Mouse (Mus musculus): ENCODE measurements at regions not wholly inside any gene's neighbourhood (a gene's known extent, or its start where the extent isn't known, plus 50 kb on each side); places are given as distances from the start of the nearest gene placed in this dataset.

GRCm38 (mm10) chr10:93391296-93391695, 61.9 kb upstream of the Lta4h start:
- Histone ChIP-seq H3K27ac (replicated peaks; ENCODE audit: low read depth, low read length) (peak overlapping the region; percentile 76), H3K4me1 (ENCODE audit: control insufficient read depth, insufficient read depth, insufficient read length, low read length) (peaks cover 5% of the 10 kb centered on the region; the same call in 1 of the 2 replicates), H3K4me3 (ENCODE audit: insufficient read depth, low read depth, low read length) (no peak overlapping the region)

DNA sequence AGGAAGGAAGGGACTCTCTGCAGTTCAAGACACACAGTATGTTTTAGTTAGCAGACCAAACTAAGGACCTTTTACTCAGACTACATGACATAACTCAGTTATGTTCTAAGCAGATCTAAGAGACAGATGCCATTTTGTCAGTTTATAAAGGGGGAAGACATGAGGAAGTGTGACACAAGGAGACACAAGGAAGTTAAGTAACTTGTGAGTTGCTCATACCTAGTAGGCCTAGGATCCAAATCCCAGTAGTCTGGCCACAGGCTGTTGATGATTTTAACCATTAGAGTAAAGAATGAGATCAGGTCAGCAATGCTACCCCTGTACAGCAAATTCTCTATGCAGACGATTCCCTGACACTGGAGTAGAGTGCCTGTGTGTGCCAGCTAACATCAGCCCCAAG, 59.3 kb upstream of the Lta4h start:
- H3K4me3 ChIP-seq (ENCODE audit: insufficient read depth, low read depth, low read length), result no peak overlapping the region
- peaks cover 11% of the 10 kb centered on the region; the same call in 1 of the 2 replicates for H3K4me1 ChIP-seq (ENCODE audit: control insufficient read depth, insufficient read depth, insufficient read length, low read length)
- H3K27ac ChIP-seq (replicated peaks; ENCODE audit: low read depth, low read length), result peak overlapping the region; percentile 12; the same call in 1 of the 2 replicates

GRCm38 (mm10) chr10:93397711-93398110, 55.5 kb upstream of the Lta4h start:
- Histone ChIP-seq H3K27ac (replicated peaks; ENCODE audit: low read depth, low read length) (no peak overlapping the region), H3K4me1 (ENCODE audit: control insufficient read depth, insufficient read depth, insufficient read length, low read length) (peaks cover 11% of the 10 kb centered on the region; the same call in 1 of the 2 replicates), H3K4me3 (ENCODE audit: insufficient read depth, low read depth, low read length) (no peak overlapping the region)

DNA sequence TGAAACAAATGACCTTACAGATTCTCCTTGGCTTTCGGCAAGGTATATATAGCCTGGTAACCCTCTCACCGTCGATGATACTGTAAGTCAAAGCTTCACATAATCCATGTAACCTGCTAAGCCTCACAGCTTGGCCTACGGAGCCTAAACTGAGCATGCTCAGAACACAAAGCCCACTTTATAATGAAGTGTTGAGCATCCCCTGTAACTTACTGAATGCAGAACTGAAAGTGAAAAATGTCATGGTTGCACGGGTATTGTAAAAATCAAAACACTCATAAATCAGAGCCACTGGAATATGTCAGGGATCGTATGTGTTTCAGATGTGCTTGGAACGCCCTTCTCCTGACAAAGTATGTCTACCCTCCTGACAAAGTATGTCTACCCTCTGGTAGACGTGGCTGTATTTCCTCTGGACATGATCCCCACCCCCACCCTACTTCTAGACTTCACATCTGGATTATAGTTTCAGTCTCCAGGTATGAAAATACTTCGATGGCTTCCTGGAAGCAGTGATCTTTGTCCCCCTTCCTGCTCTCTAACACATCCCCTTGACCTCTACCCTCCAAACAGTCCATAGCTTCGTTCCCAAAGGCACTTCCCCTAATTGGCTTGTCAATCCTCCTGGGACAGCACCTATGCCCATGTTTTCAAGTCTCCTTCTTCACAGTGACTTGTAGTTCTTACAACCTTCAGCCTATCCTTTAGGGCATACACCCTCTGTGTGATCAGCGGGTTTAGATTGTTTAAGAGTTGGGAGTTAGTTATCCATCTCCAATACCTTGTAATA, 54.5 kb upstream of the Lta4h start:
- Histone ChIP-seq H3K27ac (replicated peaks; ENCODE audit: low read depth, low read length) (peak overlapping the region; percentile 70), H3K4me1 (ENCODE audit: control insufficient read depth, insufficient read depth, insufficient read length, low read length) (peaks cover 11% of the 10 kb centered on the region; the same call in 1 of the 2 replicates), H3K4me3 (ENCODE audit: insufficient read depth, low read depth, low read length) (no peak overlapping the region)

DNA sequence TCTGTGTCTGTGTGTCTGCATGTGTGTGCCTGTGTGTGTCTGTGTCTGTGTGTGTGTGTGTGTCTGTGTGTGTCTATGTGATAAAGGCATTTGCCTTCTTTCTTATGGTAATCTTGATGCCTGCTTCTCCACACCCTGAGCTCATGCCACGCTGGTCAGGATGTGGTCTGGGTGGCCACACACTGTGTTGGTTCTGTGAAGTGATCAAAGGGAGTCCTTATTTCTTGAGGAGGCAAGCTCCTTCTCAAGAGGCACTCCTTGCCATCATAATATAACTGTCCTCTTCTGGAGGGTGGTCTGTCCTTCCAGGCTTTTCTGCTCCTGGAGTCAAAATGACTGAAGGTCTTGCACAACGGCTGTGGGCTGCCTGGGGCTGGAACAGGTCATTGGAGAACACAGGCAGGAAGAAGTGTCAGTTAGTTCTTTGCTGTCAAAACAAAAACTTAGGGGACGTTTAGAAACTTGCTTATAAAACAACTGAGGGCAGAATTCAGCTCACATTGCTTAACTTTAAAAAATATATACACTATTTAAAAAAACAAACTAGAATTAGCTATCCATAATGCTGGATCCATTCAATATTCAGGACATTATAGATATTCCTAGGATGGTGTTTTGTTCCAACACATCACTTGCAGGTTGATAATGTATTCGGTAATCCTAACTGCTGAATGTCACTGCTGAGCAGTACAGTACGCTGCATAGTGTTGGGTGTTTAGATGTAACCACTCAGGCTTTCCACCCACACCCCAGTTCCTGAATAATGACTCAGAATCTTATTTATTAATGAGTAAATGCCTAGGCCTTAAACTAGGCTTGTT, 50.3 kb upstream of the Lta4h start:
- Histone ChIP-seq H3K4me3 (ENCODE audit: insufficient read depth, low read depth, low read length) (no peak overlapping the region), H3K27ac (replicated peaks; ENCODE audit: low read depth, low read length) (no peak overlapping the region), H3K4me1 (ENCODE audit: control insufficient read depth, insufficient read depth, insufficient read length, low read length) (peaks cover 8% of the 10 kb centered on the region; the same call in 1 of the 2 replicates)
